Mouse (Mus musculus) MEL (cell line): ENCODE measurements around the gene Igfals.

Experiments used
- MAFK ChIP-seq: IDR thresholded peaks from 2 replicates; pipeline ENCODE4 v1.6.1; 2011; ENCODE audit warnings: low read depth, mild to moderate bottlenecking, low read length, improper control_type of control experiment, borderline replicate concordance
- NRF1 ChIP-seq: IDR thresholded peaks from 2 replicates; pipeline ENCODE4 v1.6.1; 2014; ENCODE audit warnings: low read depth, mild to moderate bottlenecking, inconsistent platforms, low read length, improper control_type of control experiment, moderate library complexity; ENCODE audit not compliant: poor library complexity, insufficient read depth, severe bottlenecking

DNA sequence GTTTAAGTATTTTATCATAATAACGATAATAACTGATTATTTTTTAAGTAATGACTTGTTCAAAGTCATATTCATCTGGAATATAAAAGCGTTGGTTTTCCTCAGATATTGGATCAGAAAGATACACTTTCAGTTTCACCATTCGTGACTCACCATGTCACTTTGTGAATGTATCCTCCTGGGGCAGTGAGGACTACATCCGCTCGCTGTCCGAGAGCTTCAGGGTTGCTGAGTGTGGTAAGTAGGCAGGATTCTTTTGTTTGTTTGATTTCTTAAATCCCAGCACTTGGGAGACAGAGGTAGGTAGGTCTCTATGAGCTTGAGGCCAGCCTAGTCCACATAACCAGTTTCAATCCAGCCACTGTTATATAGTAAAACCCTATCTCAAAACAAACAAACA is 47.6 kb upstream of the Igfals start:
- no peak for TF ChIP-seq NRF1
- no peak for TF ChIP-seq MAFK
